Mouse (Mus musculus) thymus, postnatal 4 days (tissue): Measurements from ENCODE around the gene Wdr46.
"Not testable (repeated sequence)": the region's sequence is repeated elsewhere in the genome, so short reads cannot be mapped to it uniquely, and the experiment has no call there.

Experiments
- DNase-seq: peaks from one replicate; pipeline ENCODE4 v3.0.0; 2021

The Wdr46 gene

DNA sequence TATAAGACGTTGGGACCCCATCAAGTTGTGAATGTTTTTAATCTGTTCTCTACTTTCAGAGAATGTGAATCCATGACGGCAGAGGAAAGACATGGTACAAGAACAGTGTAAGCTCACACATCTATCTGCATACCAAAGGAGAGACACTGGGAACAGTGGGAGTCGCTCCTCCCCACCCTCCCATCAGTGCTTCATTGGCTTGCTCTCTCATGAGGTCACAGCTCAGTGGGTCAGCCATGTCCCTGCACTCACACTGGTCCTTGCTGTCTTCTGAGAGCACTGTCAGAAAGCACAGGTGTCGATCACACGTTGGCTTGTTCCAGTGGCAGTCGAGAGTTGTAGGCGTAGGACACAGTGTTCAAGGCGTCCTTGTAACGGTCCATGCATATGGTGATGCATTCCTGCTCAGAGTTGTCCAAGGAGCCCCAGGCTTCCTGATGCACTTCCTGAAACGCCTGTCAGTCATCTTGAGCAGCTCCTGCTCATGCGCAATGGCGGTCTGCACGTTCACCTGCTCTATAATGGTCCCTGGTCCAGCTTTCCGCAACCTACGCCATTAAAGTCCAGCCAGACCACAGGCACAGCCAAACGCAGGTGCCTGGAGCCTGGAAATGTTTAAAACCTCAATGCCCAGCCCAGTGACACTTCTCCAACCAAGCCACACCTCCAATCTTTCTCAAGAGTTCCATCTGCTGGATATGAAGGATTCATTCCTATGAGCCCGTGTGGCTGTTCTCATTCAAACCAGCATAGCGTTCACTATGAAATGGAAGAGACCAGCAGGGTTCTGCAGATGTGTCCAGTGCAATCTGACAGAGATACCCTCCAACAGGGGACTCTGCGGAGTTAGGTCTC lies 39.9 kb downstream of the Wdr46 start:
- no peak for DNase-seq

DNA sequence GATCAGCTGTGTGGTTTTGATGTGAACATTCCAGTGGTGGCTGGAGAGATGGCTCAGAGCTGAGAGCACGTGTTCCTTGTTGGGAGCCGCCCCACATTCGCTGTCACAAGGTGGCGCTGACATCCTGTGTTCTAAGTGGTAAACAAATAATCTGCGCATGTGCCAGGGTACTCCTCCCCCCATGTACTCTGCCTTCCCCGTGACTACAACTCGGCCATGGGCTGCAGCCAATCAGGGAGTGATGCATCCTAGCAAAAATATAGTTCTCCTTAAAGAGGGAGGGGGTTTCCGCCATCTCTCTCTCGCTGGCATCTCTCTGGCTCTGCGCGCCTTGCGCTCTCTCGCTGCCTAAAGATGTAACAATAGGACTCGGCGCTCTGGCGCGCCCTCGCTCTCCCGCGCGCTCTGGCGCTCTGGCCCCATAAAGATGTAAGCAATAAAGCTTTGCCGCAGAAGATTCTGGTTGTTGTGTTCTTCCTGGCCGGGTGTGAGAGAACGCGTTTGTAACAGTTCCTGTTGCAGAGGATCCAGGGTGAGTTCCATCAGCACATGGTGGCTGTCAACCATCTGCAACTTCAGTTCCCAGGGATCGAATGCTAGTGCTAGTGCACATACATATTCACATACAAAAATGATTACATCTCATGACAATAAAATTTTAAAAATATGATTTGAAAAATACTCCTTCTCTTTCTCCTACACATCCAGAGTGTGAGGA lies 40.9 kb downstream of the Wdr46 start:
- DNase-seq = peak; percentile 90

DNA sequence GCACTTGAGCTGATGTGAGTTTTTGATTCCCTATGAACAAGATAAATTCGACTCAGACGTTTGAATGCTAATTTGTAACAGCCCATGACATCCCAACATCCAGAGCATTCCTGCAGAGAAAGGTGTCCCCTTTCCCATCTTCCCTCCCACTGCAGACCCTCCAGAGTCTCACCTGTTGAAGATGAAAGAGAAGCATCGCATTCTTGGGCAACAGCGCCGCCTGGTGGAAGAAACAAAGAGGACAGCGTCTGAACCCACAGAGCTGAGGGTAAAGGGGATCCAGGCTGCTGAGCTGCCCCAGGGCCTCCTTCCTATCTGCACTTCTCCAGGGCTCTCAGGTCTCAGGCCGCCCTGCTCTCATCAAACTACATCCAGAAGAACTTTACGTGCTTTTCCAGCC lies 41.7 kb downstream of the Wdr46 start:
- DNase-seq = peak; percentile 89

DNA sequence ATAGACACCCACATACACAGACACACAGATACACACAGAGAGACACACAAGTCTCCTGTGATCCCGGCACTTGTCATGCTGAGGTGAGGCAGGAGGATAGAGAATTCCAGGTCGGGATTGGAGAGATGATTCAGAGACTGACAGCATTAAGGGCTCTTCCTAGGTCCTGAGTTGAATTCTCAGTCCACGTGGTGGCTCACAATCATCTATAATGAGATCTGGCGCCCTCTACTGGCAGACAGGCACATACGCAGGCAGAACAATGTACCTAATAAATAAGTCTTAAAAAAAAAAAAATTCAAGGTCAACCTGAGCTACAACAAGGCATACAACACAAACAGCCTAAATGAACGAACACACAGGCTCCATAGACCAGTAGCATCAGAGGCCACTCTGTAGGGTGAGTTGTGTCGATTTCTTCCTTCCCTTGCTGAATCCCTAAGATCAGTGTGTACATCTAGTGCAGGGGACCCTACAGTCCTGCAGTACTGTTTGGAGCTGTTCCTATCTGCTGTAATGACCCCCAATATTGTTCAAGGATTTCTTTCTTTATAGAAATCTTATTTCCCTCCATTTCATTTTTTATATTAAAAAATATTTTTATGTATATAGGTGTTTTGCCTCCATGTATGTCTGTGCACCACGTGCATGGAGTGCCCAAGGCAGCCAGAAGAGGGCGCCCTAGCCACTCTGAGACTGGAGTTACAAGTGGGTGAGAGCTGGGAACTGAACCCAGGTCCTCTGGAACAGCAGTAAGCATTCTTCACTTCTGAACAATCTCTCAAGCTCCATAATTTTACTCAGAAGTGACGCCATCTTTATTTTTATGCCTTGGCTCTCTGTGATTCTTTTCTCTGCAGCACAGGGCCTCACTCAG lies 51.6 kb downstream of the Wdr46 start:
- peak; percentile 79 for DNase-seq

DNA sequence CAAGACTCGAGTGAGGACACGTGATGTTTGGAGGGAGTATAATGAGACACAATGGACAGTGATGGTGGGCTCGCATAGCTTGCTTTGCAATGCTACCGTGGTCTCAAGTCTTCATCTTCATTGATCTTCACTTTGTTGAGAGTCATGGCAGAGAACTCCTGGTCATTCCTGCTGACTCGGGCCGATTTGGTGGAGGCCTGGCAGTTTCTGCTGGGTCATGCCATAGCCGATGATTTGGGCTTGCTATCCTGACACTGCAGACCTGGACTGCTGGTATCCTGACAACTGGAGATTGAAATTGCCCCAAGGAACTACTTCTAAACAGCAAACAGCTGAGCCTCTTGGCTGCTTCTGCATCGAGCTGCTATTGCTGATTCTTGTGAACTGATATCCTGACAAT lies 54.5 kb downstream of the Wdr46 start:
- DNase-seq = no peak

DNA sequence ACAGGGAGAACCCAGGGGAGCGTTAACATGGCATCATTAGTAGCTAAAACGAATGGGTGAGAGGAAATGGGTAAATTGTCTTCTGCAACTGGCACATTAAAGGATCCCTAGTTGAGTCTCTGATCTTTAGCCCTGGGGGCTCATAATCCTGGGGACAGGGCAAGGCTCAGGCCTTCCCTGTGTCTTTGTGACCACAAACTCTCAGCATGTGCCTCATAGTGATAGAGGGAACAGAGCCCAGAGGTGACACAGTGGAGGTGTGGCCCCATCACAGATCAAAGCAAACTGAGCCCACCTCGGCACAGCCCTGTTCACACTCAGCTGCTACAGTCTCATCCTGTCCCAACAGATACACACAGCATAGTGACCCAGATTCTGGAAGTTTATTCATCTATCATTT lies 55.2 kb downstream of the Wdr46 start:
- DNase-seq = no peak

DNA sequence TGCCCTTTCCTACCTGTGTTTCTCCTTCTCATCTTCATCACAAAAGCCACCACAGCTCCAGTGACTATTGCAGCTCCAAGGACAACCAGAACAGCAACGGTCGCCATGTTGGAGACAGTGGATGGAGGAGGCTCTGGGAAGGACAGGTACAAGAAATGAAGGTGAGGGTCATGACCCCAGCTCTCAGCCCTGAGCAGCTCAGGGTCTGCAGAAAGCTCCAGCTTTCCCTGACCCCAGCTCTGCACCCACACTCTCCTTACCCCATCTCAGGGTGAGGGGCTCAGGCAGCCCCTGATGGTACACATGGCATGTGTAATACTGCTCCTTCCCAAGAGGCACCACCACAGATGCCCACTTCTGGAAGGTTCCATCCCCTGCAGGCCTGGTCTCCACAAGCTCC lies 56.6 kb downstream of the Wdr46 start:
- not testable (repeated sequence) for DNase-seq

DNA sequence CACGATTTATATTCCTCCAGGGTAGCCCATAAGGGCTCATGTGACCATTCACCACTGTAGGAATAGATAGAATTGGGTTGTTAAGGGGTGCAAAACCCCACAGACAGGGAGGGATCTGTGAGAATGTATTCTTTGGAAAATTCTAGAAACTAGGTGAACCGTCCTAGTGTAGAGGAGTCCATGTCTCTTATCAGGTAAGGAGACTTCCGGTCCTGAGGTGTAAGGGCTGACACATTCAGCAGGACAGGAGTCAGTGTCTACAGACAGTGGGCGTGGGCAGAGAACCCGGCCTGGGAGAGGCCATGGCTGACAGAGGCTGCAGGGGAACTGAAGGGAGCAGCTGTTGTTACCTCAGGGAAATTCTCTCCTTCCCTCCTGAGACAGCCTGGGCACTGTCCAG lies 58.2 kb downstream of the Wdr46 start:
- not testable (repeated sequence) for DNase-seq
